Mouse (Mus musculus): ENCODE results near the gene Dpp6. TPM values are rescaled to one million over a fixed set of nuclear protein-coding genes. Genes with fewer than 3 reads are reported as not detected.
A peak's percentile ranks its signal among the peaks of the same experiment; 100 is the strongest.

Dpp6 gene
- total RNA-seq, 1 experiment from 2014 or later: 5.2 TPM

DNA sequence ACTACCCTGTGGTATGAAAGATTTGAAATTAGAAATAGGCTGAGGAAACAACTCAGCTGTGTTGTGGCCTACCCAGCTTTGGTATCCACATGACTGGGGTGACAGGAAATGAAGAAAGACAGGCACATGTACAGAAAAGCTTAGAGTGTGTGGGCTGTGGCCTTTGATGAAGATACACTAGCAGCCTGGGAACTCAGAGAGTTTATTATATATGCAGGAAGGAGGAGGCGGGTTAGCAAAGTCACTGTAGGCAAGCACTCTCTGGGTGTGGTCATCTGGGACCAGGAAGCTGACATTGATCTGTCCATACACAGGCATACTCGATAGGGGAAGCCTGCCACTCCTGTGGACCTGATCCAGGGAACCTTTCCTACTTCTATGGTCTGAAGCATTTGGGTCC, 487.1 kb downstream of the Dpp6 start:
- no peak for DNase-seq

DNA sequence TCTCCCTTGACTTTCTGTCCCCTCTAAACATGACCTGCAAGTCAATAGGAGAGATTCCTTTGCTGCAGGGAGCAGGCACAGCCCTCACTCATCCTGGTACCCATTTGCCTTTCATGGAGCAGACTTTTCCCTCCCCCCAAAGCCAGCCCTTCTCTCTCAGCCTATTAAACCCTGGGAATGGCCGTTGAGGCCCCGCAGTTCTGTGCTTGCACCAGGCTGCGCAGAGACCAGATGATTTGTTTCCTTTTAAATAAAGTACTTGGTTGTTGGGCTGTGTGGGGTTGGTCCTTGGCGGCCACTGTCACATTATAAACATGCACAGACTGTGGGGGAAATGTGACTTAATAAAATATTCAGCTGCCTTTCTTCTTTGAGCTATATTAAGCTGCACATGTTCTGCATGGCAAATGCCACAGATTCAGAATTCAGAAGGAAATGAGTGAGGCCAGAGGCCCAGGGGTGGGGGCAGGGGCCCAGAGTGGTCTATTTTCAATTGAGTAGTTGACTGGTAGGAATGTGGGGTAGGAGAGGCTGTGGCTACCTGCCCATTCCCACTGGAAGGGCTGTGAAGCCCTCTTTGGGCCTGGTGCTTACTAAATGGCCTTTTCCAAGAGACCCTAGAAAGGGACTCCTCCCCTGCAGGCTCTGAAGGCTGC, 489.6 kb downstream of the Dpp6 start:
- DNase-seq: no peak

DNA sequence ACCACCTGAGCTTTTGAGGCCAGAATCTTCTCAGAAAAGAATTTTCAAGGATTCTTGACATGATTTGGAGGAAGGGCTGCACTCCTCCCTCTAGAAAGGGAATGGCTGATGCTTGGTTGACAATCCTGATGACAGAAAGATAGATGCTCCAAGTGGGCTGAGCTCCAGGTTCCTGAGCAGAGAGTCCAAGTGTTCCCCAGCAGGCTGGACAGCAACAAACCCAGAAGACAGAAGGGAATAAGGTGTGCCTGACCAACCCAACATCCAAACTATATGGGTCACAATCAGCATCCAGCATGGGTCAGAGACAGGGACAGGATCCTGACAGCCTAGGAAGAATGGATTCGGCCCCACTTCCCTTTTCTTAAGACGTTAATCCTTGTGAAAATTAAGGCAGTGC, 493.2 kb downstream of the Dpp6 start:
- DNase-seq: no peak

DNA sequence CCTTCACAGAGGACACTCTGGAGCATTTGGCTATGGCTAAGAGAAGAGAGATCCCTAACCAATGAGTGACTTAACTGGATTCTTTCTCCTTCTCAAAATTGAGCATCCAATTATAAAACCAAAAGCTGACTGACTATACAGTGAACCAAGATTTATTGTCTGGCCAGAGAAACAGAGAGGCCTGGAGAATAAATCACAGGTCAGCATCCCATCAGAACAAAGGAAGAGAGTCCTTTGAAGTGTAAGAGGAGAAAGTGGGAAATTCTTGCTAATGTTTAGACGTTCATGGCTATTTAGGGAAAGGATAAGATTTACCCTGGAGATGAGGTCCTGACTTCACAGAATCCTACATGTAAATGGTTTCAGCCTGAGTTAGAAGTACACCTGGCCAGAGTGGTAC, 499.7 kb downstream of the Dpp6 start:
- no peak for DNase-seq

DNA sequence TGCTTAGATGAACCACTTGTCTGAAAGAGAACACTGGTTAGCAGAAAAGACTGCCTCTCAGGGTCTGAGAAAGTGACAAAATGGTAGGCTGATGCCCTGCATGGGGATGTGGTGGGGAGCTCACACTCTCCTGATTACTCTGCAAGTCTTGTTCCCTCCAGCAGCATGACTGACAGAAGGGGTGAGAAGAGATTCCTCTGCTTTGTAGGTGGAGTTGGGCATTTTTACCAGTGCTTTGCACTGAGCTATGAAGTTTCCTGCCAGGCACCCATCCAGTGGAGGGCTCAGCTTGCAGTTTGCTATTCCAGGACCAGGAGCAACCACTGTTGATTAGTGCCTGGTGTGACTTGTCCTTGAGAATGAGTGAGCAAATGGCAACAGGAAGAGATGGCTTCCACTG, 500.3 kb downstream of the Dpp6 start:
- no peak for DNase-seq

DNA sequence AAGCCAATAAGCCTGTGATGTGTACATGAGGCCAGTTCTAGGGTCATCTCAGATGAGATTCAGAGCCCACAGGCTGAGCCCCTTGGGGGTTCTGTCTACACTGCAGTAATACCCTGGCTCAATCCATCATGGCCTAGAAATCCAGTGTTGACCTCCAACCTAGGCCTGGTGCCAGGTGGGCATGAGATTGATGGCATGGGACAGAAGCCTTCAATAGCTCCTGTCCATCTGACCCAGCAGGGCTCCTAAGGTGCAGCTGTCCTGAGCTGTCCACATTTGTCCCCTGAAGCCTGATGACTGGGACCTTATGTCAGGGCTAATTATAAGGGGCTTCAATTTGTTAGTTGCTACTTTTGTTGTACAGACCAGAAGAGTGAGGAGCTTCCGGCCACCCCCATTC, 500.8 kb downstream of the Dpp6 start:
- DNase-seq: no peak

DNA sequence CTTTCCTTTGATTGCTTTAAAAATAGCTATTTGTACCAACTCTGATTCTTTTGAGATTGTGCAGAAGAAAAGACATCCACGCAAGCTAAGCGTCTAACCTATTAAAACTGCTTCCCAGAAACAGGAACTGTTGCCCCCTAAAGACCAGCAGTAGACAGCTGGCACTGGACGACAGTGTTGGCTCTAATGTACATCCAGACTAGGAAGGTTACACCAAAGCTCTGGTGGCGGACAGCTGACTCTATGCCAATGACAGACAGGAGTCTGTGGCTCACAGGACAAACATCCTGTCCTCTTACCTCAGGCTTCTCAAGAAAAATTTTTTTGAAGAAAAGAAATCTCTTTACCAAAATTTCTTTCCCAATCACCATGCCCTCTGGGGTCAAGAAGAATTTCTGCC, 502.7 kb downstream of the Dpp6 start:
- no peak for DNase-seq

DNA sequence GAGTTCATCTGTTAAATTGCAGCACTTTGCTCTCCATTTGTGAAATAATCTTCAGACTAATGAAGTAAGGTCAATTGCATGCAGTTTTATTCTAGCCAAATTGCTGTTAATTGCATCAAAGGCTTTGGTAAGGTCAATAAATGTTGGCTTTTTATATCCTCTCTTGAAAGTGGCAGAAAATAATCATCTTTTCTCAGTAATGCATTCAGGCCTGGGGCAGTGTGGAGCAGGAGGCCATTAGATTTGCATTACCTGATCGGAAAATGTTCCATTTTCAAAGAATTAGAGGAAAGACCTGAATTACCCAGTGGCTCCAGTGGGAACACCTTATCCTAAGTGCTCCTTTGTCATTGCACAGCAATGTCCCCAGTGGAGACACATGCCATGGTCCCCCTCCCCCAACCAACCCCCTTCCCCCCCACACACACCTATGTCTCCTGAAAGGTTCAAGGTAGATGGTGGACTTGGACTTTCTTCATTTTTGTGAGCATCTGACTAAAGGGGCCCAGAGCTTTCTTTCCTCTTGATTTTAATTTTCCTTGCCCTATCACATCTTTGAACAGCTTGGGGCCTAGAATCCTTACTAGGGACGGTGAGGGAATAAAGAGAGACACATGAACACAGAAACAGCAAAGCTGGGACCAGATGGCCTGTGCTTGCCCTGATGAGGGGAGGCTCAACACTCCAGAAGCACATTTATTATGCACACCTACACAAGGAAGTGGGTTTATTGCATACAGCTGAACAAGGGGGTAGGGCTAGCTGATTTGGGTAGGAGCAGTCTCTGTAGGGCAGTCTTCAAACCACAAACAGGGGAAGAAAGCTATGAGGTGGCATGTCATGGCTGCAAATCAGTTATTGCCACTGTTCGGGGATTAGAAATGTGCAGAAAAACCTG, 506.1 kb downstream of the Dpp6 start:
- no peak for DNase-seq

DNA sequence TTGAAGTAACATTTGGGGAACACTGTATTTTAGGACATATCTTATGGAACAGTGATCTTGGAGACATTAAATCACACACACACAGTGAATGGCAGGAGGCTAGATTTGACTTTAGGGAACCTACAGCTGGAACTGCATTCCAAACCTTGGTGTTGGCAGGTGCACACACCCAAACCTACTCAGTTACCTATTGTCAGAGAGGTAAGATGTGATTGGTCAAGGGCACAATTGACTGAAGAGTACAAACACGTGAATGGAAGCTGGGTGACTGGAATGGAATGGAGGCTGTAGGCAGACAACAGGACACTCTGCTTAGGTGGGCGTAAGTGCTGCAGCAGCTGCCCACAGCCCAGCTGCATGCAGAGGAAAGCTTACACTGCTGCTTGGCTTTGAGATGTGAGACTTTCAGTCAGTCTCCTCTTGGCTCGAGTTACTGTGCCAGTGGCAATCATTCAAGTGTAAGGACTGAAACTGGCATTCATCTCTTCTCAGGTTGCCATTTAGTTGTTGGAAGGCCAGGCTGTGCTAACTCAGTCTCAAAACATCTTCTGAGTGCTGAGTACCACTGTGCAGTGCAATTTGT, 507.4 kb downstream of the Dpp6 start:
- no peak for DNase-seq

DNA sequence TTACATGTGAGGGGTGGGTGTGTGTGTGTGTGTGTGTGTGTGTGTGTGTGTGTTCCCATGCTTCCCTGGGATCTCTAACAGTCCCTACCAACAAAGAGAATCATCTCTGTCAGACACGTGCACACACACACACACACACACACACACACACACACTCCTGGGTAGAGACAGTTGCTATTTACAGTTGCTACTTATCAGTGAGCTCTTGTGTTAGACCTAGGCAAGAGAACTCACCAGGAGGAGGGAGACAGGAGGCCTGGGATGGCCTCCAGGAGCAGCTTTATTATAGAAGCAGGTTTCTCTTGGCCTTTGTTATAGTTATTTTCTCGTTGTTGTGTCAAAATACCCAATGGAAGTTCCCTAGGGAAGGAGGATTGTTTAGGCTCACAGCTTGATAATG, 519.7 kb downstream of the Dpp6 start:
- DNase-seq: no peak

DNA sequence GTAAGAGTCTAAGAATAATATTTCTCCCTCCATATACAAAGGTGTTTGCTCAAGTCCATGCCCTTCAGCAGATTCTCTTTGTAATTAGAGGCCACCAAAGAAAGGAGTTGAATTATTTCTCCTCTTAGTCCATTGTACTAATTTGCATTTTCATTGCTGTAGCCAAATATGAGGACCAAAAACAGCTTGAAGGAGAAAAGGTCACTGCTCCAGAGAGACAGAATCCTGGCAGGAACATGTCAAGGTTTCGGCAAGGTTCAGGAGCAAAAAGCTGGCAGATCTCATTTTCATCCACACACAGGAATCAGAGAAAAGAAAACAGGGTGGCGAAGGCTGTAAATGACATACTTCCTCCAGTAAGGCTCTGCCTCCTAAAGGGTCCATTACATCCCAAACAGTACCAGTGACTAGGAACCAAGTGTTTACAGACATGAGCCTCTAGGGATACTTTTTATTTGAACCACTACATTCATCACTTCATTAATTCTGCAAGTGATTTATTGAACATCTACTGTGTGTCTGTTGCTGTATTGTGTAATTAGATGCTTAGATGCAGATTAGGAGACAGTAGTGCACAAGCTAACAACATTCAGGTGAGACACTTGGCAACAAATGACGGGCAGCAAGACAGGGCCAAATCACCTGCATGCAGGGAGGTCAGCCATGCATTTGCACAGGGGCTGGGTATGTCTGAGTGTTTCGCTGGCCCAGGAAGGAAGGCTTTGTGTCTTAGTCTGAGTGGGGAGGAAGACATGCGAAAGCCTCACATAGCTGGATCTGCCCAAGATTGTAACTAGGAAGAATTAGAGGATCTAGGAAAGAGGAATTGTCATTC, 522.4 kb downstream of the Dpp6 start:
- no peak for DNase-seq

DNA sequence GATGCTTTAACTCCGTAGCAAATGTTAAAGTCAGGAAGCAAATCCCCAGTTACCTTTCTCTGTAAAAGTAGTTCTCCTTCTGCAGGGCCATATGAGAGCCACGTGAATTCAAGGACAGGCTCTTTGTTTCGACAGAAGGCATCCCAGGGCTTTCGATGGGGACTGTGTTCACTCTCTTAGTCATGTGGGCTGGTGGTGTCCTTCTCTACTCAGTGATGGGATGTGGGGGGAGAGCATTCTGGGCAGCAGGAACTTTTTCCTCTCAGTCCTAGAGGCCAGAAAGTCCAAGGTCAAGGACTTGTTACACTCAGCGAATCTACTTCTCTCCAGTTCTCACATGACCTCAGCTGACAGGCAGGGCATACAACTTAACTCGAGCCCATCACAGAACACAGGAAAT, 525.3 kb downstream of the Dpp6 start:
- peak; percentile 38 for DNase-seq

DNA sequence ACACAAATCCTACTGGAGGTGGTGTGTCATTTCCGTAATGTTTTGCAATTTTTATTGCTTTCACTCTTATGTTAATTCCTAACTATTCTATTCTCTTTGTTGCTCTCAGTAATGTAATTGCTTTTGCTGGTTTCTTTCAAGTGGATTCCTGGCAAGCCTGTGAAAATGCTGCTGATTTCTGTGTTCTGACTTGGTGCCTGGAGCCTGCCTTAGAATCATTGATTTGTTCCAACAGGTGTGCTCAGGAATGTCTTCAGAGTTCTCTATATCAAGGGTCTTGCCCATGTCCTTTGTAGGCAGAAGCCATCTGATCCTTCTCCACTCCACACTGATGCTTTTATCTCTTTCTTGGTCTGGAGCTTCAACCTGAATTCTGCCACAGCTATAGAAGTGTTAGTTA, 526.6 kb downstream of the Dpp6 start:
- DNase-seq: no peak

DNA sequence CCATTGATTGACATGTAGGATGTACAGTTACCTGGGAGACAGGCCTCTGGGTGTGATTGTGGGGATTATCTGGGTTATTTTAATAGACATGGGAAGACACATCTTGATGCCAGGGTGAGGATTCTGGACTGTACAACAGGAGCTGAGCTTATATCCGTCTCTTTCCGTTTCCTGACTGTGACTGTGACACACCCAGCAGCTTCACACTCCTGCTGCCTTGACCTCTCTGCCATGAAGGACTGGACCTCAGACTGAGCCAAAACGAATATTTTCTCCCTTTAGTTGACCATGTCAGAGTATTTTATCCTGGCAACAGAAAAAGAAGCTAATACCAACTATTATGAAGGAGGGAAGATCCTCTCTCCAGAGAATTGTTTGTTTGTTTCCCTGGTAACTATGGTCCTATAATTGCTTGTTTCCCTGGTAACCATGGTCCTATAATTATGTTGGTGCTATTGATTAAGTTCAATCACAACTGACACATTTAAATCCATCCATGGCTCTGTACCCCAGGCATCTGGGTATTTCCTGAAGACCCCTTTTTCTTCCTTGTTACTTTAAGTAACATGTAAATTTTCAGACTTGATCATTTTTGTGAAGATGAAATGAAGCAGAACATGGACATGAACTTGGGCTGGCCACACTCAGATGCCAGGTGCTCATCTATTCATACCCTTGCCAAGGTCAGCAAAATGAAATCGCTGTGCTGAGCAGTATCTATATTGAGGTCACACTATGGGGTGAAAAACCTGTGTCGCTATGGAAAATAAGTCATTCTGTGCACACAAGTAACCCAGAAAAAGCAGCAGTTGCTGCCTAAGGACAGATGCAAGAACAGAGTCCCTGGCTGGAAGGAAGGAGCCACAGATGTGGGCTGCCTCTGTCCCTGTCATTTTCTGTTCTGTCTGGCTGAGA, 531.4 kb downstream of the Dpp6 start:
- peak; percentile 33 for DNase-seq

DNA sequence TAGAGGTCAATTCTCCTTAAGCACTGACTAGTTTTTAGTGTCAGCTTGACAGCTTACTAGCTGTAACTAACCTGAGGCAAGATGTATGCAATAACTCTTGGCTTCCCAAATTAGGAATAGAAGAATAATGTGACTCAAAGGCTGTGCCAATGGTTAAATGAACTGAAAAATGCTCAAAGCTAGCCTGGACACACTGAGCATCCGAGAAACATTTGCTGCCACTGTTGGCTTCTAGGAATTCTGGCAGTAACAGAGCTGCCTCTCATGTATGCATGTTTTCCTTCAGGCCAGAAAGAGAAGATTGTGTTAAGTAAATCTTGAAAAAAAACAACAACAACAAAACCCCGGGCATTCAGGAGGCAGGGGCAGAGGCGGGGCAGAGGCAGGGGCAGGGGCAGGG, 540.6 kb downstream of the Dpp6 start:
- no peak for DNase-seq

DNA sequence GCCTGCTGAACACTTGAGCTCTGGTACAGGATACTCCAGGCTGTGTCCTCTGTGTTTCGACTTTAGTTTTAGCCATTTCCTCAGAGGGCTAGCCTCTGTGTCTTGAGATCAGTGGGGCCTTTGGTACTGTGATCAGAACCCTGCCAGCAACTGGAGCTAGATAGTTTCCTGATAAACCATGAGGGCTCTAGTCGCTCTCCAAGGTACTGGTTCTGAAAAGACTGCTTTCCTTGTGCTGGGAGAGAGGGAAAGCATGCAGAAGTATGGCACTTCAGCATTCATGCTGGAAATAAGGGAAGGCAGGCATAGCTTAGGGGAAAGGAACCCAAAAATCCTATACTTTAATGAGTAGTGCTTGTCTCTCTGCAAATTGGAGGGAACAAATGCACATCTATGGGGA, 548.9 kb downstream of the Dpp6 start:
- DNase-seq: peak; percentile 10

DNA sequence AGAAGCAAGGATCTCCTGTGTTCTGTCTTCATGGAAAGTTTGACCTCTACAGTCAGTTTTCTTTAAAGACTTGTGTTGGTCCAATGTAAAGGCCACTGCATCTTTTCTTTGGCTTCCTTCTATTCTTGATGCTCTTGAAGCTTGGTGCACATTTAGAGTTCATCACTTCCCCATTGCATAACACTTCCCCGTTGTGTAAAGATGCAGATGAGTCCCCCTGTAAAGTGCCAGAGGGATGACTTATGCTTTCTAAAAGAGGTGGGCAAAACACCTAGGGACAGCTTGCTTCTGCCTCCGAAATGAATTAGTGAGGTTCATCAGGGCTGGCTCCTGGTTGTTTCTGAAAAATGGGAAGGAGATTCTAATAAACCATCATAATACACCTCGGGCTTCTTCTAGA, 553.8 kb downstream of the Dpp6 start:
- DNase-seq: no peak

DNA sequence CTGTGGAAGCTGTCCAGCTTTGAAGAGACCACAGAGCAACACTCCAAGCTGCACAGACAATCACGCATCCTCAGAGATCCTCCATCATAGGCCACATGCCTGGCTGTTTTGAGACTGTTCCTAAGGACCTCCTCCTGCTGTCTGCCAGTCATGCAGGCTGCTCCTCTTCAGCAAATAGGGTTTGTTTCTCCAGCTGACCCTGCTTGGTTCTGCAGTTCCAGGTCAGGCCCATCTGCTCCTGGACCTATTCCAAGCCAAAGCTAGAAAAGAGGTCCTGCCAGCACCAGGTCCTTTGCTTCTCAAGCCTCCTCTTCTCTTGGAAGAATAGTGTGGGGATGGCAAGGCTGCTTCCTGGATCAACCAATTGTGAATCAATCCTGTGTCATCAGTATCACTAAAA, 556.9 kb downstream of the Dpp6 start:
- DNase-seq: no peak

DNA sequence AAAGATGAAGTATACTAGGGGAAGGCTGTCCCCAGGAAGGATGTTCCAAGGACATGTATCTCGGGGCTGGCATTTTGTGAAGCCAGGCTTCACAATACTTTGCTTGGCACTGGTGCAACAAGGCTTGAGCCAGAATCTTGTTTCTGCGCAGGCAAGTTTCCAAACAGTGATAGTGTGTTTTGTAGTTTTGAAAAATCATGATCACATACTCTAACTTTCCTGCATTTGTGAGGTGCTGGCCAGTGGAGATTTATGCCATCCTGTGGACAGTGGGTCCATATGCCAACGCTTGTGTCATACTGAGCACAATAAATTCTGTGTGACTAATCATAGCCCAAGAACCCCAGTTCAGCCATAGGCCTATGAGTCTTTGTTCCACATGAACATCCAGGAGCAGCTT, 558.8 kb downstream of the Dpp6 start:
- DNase-seq: peak; percentile 36

DNA sequence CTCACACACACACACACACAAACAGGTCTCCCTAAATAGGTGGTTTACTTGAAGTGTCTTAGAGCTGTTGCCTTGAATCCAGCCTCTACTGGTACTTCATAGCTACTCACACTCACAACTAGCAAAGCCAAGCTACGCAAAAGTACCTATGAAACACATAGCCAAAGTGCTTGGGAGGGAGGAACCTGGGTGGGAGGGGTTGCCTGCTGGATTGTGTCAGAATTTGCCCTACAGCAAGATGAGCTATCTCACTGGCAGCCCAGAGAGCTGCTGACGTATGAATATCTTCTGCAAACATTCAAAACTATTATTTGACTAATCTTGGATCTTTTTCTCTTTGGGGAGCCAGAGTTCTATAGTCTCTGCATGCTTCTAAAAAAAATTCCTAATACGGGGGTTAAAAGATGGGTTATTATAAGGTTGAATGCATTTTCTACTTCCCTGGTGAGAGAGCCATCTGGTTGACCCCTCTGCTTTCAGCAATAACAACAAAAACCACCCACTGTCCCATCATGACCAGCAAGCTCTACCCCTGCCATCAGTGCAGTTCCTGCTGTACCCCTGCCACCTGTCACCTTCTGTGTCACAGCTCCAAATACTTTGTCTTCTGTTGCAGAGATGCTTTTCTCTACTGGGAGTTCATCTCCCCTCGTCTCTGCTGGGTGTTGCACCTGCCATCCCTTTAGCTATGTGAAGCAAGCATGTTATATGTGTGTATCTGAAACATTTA, 563.8 kb downstream of the Dpp6 start:
- no peak for DNase-seq

DNA sequence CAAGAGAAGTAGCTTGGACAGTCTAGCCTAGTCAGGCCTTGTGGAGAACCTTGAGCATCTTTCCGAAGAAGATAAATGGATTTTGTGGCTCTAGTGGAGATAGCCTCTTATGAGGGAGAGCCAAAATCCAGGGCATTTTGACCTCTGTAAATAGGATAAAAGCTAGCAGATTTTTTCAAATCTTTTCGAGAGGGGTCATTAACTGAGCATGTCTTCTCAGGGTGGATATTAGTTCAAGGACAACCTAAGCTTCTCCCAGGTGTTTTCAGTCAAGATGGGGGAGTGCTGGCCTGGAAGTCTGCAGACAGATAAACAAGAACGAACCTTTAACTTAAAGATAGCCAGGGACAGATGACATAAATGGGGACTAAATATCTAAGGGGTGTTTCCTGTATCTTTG, 581.4 kb downstream of the Dpp6 start:
- DNase-seq: no peak
